Mouse (Mus musculus) spleen, adult 2 months (tissue): ENCODE measurements around the gene S1pr4.

Experiments used
- CTCF ChIP-seq: fragments of 200-500 bp; IDR thresholded peaks from 2 replicates; pipeline ENCODE4 v1.5.1; 2011; ENCODE audit warnings: mild to moderate bottlenecking, inconsistent platforms; ENCODE audit not compliant: insufficient read depth, insufficient read length, insufficient replicate concordance; ENCODE audit errors: extremely low read depth
- POLR2A ChIP-seq: fragments of 200-500 bp; IDR thresholded peaks from 2 replicates; pipeline ENCODE4 v1.6.1; 2011; ENCODE audit warnings: low read depth, low read length, inconsistent platforms

- TF ChIP-seq CTCF: no peak
- TF ChIP-seq POLR2A: no peak
Observed at GRCm38 (mm10) chr10:81525017-81525694, 25.2 kb upstream of the S1pr4 start.
